Mouse (Mus musculus) right cerebral cortex, postnatal 10 days (tissue): ENCODE measurements at regions not wholly inside any gene's neighbourhood (a gene's known extent, or its start where the extent isn't known, plus 50 kb on each side); places are given as distances from the start of the nearest gene placed in this dataset.

Experiments used
- DNase-seq, 2 experiments: peaks; one replicate each; pipeline ENCODE4 v3.0.0; 2021; ENCODE audit warnings: low spot score in 2 of 2

DNA sequence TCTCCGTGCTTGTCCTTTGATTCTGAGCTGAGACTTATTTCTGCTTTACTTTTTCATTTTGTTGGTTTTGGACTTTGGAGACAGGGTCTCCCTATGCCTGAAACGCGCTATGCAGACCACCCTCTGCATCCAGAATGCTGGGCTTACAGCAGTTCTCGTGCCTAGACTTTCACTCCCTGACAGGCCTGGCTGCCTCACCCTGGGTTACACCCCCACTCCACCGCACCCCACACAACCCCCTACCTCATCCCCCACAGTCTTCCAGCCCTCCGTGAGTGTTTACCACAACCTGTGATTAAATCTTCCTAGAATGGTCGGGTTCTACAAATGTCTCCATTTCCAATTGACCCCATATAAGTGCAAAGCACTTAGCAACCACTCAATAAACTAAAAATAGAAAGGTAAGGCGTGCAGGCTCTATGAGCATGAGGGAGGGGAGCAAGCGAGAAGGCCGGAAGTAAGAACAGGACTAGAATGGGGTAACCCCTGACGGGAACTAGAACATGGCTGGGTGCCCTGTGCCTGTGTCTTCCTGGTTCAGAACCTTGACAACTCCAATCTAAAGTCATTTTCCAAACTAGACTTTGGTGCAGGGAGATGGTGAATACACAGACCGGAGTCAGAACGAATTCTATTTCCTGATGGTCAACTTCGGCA lies 131.2 kb upstream of the Lef1 start:
- no peak for DNase-seq

DNA sequence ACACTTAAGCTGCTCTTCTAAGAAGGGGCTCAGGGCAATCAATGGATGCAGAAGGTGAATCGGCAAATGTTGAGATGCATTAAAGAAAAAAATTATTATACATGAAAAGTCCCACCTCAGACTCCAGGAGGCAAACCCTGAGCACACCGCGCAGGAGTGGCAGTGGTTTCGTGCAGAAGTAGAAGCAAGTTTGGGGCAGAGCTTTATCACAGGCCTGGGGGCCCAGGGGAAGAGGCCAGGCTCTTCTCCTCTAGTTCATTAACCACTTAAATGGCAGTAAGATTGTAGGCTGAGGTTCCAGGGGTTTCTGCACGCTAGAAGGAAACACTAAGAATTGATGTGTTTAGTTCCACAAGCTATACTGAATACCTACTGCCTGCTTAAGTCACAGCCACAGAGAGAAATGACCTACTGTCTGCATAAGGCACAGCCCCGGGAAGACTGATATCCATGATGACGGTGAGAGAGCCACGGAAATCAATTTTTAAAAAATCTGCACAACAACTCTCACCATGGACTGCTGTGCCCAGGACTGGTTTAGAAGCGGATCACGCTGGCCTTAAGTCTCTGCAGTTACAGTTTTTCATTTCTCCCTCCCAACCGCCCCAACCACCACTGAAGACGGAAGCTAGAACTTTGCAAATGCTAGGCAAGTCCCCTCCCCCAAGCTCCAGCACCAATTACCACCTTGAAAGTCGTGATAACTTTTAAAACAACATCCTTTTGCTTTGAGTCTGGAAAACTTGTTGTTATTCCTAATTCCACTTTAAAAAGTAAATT lies 132.2 kb upstream of the Lef1 start:
- DNase-seq, result no peak

DNA sequence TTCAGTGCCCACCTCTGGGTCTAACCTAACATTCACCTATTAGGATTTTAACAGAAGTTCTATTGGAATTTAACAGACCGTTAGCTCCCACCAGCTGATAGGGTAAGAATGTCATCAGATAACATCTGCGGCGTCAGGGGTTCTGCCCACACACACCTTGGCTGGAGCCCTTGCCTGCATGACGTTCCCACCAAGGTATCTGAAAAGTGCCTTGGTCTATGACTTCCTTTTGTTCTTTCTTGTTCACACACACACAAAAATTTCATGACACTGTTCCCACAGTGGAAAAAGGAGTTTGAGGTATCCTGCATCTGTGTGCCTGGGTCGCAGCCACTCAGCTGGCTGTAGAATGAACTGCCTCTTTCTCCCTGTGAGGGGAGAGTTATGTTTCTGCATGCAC lies 134.1 kb upstream of the Lef1 start:
- no peak for DNase-seq

DNA sequence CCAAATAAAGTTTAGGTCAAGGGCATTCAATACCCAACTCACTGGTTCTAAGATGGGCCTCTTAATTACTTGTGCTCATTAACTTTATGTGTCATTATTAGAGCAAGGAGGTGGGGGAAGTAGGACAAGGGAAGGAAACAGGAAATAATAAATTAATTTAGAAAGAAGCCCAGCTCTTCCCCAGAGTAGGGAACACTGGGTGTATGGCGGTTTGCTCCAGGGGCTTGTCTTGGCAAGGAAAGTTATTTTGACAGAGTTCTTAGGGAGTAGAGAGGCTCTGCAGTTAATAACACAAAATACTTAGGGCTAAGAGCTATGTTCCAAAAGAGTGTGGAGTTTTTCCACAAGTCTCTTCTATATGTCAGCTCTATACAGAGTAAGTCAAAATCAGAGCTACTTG lies 135.0 kb upstream of the Lef1 start:
- no peak for DNase-seq

DNA sequence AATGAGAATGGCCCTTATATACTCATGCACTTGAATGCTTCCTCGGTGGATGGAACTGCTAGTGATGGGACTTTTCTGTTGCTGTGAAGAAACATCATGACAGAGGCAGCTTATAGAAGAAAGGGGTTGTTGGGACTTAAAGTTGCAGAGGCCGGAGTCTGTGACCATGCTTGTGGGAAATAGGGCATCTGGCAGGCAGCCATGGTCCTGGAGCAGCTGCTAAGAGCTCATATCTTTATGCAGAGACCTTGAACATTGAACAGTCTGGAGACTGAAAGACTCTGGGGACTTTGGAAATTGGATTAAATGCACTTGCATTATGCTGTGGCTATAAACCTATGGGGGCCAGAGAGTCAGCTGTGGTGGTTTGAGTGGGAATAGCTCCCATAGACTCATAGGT lies 138.1 kb upstream of the Lef1 start:
- no peak for DNase-seq

DNA sequence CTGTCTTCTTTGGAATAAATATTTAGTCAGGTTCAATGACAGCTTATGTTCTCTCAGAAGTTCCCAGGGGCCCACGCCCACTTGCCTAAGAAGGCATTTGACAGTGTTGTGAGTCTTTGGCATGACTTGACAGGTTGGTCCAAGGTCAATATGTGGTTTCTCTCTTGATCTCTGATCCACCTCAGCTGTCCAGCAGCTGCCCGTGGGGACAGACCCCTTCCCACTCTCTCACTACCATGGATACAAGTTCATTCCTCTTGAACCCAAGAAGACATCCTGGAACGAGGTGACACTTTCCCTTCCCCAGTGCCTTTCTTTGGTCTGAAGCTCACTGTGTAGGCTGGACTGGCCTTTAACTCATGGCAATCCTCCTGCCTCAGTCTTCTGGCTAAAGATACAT lies 145.0 kb upstream of the Lef1 start:
- DNase-seq, result no peak

DNA sequence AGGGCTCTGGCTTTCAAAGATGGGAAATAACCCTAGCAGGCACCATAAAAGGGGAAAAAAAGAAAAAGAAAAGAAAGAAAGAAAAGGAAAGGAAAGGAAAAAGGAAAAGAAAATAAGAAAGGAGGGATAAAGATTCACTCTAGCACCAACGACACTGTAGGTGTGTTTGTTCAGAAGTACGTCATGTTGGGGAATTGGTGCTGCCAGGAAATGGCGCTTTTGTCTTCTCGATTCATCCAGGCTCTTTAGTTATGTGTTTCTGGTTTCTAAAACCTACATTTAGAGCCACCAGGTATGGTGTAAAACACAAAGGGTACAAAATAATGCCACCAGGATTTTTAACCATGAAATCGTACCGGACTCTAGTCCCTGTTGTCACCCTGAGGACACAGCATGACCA lies 146.2 kb upstream of the Lef1 start:
- no peak for DNase-seq

DNA sequence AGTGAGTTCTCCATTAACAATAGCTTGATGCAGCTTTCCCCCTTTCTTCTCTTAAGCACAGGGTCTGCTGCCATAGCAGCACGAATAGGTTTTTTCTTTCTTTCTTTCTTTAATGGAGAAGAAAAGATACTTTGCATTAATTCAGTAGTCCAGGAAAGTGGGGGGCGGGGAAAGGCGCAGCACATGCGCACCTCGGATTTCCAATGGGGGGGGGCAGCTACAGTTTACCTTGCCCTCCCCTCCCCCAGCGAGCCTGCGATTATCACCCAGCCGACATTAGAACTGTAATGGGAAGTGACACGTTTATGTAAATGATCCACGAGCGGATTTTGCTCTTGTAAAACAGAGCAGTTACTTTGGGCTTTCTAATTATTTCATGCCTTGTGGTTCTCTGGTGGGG lies 146.6 kb upstream of the Lef1 start:
- DNase-seq, result peak; percentile 52 to 73

DNA sequence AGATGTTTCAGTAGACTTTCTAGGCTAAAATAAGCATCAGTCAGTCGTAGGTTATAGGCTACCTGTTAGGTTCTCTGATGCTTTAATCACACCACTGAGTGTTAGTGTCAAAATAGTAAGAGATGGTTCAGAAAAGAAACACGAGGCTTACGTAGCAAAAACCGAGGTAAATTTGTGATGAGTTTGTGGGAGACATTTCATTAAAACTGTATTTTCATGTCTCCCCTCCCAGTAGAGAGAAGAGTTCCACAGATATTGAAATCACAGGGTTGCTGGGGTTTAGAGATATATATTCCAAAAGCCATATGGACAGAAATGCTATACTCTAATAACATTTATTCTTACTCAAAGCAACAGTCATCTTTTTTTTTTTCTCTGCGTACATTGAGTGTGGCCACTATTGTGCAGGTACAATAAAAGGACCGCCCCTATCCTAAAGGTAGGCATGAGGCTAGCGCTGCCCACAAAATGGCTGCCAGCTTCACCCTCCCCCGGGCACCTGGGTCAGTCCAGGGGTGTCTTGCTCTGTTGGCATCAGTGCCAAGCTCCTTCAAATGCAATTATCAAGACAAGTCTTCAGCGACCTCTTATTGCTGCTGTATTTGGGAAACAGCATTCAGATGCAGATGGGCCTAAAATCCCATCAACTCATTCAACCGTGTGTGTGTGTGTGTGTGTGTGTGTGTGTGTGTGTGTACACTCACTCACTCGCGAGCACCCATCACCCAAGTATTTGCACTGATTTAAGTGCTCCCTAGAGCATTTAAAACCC lies 147.4 kb upstream of the Lef1 start:
- DNase-seq, result no peak

DNA sequence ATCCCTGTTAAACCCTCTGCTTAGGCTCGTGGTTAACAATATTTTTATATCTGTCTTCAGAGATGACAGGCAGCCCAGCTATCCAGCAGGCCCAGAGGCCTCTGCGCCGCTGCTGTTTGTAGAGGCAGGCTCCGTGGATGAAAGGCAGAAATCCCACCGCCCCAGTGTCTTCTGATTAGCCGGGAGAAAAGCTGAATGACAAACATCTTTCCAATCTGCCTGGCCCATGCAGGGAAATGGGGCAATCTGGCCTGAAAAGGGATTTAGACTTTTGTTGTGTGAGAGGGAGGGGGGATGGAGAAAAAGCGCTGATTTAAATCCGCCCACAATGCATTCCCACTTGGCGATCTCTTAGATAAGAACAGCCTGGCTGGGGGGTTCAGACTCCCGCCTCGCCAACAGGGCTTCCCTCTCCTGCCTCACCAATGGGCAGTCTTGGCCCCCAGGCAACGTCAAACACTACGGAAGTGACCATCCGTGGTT lies 148.1 kb upstream of the Lef1 start:
- peak in 1 of 2 experiments; percentile 44 for DNase-seq

DNA sequence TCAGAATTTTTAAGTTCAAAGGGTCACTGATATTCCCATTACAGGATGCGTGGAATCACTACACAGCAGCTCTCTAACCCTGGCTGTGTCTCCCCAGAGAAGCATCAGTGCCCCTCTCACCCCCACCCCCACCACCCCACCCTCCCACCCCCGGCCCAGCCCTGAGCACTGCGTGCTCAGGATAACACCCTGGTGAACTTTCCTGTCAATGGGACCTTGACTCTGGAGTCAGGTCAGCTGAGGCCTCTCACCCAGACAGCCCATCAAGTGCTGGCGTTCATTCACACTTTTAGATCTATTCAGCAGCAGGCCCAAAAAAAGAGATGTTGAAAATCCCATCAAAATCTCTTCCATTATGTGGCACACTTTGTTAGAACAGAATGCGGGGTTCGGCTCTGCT lies 148.6 kb upstream of the Lef1 start:
- DNase-seq, result no peak

DNA sequence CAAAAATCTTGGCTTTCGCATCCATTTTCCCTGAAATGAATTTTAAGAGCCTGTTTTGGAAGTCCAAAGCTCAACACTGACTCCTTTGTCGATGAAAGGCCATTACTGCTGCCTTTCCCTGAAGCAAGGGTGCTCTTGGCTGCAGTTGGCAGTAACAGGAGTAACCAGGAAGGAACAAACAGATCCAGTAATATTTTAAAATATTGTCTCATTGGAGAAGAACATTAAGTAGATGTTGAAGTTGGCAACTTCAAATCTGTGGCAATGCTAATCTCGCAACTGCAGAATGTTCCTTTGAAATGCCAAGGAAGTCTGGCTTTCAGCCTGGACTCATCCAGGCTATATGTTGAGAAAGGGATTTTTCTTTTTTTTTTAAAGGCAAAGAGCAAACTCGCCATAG lies 154.3 kb upstream of the Lef1 start:
- peak; percentile 39 to 43 for DNase-seq

DNA sequence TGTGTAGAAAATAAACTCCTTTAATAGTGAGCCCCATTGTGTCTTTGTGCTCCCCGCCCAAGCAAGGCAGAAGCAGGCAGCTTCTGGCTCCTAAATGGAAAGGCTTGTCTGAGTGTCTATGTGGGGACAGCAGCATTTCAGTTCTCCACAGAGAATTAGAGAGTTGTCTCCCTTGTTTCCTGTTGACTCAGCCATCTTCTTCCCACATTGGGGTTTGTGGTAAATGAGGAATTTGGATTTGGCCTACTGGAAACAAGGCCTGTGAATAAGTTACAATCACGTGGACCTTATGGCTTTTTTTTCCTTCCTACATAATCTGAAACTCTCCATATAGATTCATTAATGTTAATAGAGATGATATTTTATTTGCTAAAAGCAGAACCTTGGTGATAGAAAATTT lies 158.9 kb upstream of the Lef1 start:
- no peak for DNase-seq

DNA sequence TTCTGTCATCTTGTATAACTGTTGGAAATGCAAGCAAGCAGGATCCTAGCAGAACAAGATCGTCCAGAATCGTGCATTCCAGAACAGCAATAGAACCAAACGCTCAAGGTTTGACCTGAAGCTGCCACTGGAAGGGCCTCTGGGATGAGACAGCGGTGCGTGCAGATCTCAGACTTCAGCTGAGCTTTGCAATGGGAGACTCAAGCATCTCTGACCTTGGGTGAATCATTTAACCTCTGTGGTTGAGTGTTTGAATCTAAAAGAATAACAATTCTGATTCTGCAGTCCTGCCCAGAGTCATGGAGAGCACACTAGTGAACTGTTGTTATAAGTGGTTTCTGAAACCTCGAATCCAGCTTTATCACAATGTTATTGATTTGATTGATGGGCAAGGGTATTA lies 159.4 kb upstream of the Lef1 start:
- no peak for DNase-seq

DNA sequence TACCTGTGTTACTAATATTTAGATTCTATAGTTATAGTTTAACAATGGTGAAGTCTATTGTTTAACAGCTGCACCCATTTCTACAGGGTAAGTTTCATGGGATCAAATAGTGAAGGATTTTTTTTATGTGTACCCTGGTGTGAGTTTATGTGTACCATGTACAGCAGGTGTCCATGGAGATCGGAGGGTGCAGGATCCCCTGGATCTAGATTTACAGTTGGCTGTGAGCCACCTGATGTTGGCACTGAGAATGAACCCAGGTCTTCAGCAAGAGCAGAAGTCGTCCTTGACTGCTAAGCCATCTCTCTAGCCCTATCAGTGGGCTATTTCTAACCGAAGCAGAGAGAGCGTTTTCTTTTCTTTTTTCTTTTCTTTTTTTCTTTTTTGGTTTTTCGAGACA lies 162.4 kb upstream of the Lef1 start:
- DNase-seq, result no peak

DNA sequence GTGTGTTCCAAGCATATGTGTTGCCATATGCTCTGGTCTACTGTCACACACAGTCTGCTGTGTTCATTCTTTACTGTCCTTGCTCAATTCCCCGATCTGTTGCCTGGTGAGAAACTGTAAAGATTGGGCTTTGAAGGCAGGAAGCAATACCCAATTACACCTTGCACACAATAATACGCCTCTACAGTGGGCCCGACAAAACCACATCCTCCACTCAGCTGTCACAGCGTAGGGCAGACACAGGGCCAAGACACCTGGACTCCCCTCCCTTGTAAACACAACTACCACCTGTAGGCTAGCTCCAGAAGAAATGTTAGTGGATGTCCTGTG lies 163.0 kb upstream of the Lef1 start:
- DNase-seq, result no peak

DNA sequence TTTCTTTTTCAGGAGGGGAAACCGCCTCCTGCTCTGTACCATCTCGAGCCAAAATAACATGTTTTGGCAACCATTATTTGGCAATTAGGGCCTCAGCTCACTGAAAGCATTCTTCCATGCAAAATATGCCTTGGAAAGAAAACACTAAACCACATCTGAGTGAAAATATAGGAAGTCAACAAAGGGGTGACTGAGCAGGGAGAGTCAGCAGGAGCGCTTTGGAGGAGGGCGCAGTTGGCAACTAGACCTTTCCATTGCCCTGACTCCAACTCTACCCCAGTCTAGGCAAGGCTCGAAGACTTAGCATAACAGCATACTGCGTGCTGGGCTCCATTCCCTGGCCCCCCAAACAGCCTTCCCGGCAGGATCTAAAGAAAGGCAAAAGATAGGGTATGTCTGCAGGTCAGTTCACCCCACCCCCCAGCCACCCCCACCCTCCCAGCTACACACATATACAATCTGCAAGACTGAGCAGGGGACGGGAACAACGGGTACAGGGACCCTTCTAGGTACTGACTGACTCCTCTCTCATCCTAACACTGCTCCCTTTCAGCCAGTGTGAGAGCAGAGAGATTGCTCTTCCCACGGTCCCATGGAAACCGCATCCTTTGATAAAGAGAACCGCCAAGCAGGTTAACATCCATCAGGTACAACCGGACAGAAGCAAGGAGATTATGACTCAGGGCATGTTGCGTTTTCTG lies 163.5 kb upstream of the Lef1 start:
- DNase-seq, result no peak

DNA sequence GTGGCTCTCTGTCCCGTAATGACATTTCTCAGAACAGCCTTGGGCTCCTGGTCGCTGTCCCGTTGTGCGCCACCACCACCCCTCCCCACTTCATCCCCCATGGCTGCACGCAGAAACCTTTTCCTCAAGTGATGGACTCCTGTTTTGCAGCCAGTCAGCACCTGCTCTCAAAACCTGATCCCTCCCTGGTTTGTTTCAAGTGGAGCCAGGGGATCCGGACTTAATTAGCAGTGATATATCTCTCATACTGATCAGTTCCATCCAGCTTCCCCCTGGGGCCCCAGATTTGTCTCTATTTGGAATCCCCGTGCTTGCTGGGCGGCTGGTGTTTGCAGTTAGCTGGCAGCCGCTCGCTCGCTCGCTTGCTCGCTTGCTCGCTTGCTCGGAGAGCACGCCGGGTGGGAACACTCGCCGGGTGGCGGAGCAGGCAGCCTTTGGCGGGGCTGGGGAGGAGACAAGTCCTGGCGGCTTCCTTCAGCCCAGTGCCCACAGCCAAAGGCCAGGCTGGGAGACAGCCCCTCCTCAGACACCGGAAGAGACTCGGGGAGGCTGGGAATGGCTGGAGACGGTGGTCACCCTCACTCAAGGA lies 164.3 kb upstream of the Lef1 start:
- peak; percentile 51 to 65 for DNase-seq

DNA sequence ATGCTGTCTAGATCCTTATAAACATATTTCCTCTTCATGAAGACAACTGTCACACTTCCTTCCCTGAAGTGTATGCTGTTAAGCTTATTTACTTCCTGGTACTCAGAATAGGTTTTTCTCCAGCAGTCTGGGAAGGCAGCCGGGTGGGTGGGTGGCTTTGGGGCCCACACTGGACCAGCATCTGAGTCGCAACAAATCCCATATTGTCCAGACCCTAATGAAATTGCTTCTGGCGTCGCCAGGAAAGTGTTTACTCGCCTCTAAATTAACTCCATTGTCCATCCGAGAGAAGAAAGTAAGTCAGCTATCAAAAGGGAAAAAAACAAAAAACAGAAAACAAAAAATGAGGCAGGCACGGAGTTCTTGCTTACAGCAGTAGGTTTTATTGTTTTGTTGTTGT lies 164.9 kb upstream of the Lef1 start:
- no peak for DNase-seq

DNA sequence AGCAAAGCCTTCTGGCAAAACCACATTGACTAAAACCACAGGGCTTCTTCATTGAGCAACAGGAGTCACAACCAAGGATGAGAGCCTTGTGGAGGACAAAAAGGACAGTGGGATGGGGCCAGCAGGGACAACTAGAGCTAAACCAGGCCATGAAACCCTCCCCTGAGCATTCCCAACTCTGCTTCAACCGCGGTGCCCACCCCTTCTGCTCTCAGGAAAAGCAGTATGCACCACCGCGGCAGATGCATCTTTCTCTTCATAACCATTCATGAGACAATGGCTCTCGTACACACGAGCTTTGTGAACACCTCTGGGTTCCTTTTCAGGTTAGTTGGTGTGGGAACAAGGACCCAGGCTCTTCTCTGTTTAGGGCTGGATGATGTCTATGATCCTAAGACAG lies 166.0 kb upstream of the Lef1 start:
- DNase-seq, result no peak

DNA sequence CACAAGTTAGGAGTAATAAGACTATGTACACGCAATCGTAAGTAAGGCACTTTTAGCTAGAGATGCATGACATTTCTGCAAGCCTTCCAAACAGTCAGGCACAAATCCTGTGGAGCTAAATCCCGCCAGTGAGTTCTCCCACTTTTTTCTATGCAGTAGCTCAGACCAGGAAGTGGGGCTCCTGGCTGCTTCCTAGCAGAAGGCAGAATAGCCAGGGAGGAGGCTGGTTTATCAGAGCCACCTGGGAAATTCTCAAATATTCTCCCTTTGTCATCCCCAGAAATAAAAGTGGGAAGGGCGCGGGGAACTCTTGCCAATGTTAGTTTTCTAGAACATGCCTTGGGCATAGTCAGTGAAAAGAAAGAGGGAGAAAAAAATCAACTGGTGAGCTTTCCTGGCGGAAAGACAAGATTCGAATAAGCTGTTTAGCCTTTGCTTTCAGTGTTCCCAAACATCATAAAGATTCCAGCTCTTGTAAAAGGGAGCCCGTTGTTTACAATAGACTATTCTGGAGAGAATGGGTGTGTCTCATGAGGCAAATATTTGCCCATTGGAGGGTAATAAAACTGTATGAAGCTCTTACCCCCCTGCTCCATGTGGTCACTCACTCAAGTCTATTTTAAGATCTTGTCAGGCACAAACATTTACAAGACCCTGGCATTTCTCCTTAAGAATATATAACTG lies 167.2 kb upstream of the Lef1 start:
- no peak for DNase-seq
